7 mouse cellular contexts compared by ENCODE assay signal in genomic region chr5:117614331-117615024, GRCm38 (mm10).
DNase-seq lines count a peak whose midpoint lies in the region; ATAC-seq and TF ChIP-seq lines count a peak whose summit lies in the region.

No protein-coding gene starts in this region.

- peak; percentile 67; the same call in 1 of the 2 replicates for ATAC-seq in granulocyte monocyte progenitor cell, adult 5-6 weeks (replicated peaks; ENCODE audit: poor library complexity, severe bottlenecking)
- no peak; the same call in 1 of the 2 replicates for ATAC-seq in lung, postnatal 0 days

- H3K27me3 ChIP-seq in lung, postnatal 0 days (replicated peaks; ENCODE audit: insufficient read depth, low read length): no peaks in the 10 kb centered on the region
- H3K27me3 ChIP-seq in small intestine, adult 2 months (ENCODE audit: control insufficient read depth, insufficient read depth, low read length): no peaks in the 10 kb centered on the region

- H3K36me3 ChIP-seq in lung, postnatal 0 days (ENCODE audit: insufficient read depth, low read length): no peaks in the 10 kb centered on the region
- no peaks in the 10 kb centered on the region for H3K36me3 ChIP-seq in small intestine, adult 2 months (ENCODE audit: control insufficient read depth, insufficient read depth, low read length)

- no peak for TF ChIP-seq POLR2A in small intestine, adult 2 months (IDR thresholded peaks at IDR 0.05; ENCODE audit: low read depth, low read length)

- TF ChIP-seq CTCF in lung, postnatal 0 days (IDR thresholded peaks at IDR 0.05): peak; percentile 78
- peak; percentile 55; the same call in 1 of the 2 replicates for TF ChIP-seq CTCF in small intestine, adult 2 months (IDR thresholded peaks at IDR 0.05; ENCODE audit: extremely low read depth, insufficient read length, insufficient replicate concordance, low read depth, low read length)

- DNase-seq in ES-CJ7 (ENCODE audit: low read depth, low spot score): peak; percentile 86
- DNase-seq in adrenal gland, adult 18-20 months (ENCODE audit: low spot score in 2 of 2): peak; percentile 71 to 75
- peak; percentile 91 for DNase-seq in embryo, embryonic 10.5 days (ENCODE audit: low spot score)
- DNase-seq in large intestine, adult 2 months (ENCODE audit: low read depth, low spot score): peak; percentile 18
- peak; percentile 83 for DNase-seq in lung, postnatal 0 days (ENCODE audit: low spot score)

- no peaks in the 10 kb centered on the region for H3K9me3 ChIP-seq in lung, postnatal 0 days (ENCODE audit: low read length)

- WGBS in large intestine, adult 2 months: 36% methylated on average over 5 of the region's 5 CpGs
- WGBS in lung, postnatal 0 days: 39% methylated on average over 5 of the region's 5 CpGs
- 37% methylated on average over 5 of the region's 5 CpGs for WGBS in small intestine, adult 2 months

- TF ChIP-seq EP300 in lung, postnatal 0 days (IDR thresholded peaks at IDR 0.05): no peak

- H3K9ac ChIP-seq in lung, postnatal 0 days (replicated peaks; ENCODE audit: low read depth): no peak overlapping the region

- no peaks in the 10 kb centered on the region for H3K4me1 ChIP-seq in lung, postnatal 0 days (ENCODE audit: insufficient read depth, low read depth, low read length)
- no peaks in the 10 kb centered on the region for H3K4me1 ChIP-seq in small intestine, adult 2 months (ENCODE audit: control insufficient read depth, insufficient read depth, insufficient read length, low read length)

- no peak overlapping the region for H3K27ac ChIP-seq in lung, postnatal 0 days (ENCODE audit: low read length)
- no peak overlapping the region for H3K27ac ChIP-seq in small intestine, adult 2 months (ENCODE audit: insufficient read depth, low read depth, low read length)

- no peak overlapping the region for H3K4me2 ChIP-seq in lung, postnatal 0 days (replicated peaks; ENCODE audit: low read depth, low read length)

- H3K4me3 ChIP-seq in lung, postnatal 0 days (ENCODE audit: low read depth, low read length): no peak overlapping the region
- no peak overlapping the region for H3K4me3 ChIP-seq in small intestine, adult 2 months (ENCODE audit: low read depth, low read length)

Comparison
In these comparisons a context has a peak if more than half of its experiments do, and no peak if none do; other contexts are left out.
1. DNase-seq: peak in every context shown above with its lines; median percentile 91 in embryo, embryonic 10.5 days; 86 in ES-CJ7; 83 in lung, postnatal 0 days; 73 in adrenal gland, adult 18-20 months; 18 in large intestine, adult 2 months.